Mouse (Mus musculus) embryo, embryonic 10.5 days (tissue): ENCODE results near the gene Inhbc.

Experiments
- DNase-seq: peaks from one replicate; pipeline ENCODE4 v3.0.0-alpha.2; 2015; ENCODE audit warnings: low spot score

Inhbc gene

GRCm38 (mm10) chr10:127351719-127352118 lies 18.5 kb downstream of the Inhbc start:
- no peak for DNase-seq

GRCm38 (mm10) chr10:127351285-127351595 lies 19.0 kb downstream of the Inhbc start:
- no peak for DNase-seq

- DNase-seq: peak; percentile 84
Measured at GRCm38 (mm10) chr10:127350594-127351284, 19.5 kb downstream of the Inhbc start.

GRCm38 (mm10) chr10:127349810-127350209 lies 20.4 kb downstream of the Inhbc start:
- DNase-seq: no peak

- DNase-seq: no peak
Measured at GRCm38 (mm10) chr10:127348957-127349356, 21.3 kb downstream of the Inhbc start.

GRCm38 (mm10) chr10:127346173-127346572 lies 24.1 kb downstream of the Inhbc start:
- DNase-seq: no peak

- no peak for DNase-seq
Measured at GRCm38 (mm10) chr10:127343029-127343428, 27.2 kb downstream of the Inhbc start.

- DNase-seq: peak; percentile 96
Measured at GRCm38 (mm10) chr10:127341891-127342639, 28.2 kb downstream of the Inhbc start, which contains the start of gene Gli1. TSS of gene Gli1 (minus strand) at chr10:127341974.

GRCm38 (mm10) chr10:127341360-127341690 lies 28.9 kb downstream of the Inhbc start:
- DNase-seq: peak; percentile 60

GRCm38 (mm10) chr10:127340577-127341359 lies 29.5 kb downstream of the Inhbc start:
- DNase-seq: peak; percentile 83

GRCm38 (mm10) chr10:127339683-127340576 lies 30.3 kb downstream of the Inhbc start:
- DNase-seq: peak; percentile 84

- peak; percentile 97 for DNase-seq
Measured at GRCm38 (mm10) chr10:127338930-127339682, 31.1 kb downstream of the Inhbc start.

GRCm38 (mm10) chr10:127337536-127338099 lies 32.6 kb downstream of the Inhbc start:
- DNase-seq: no peak

- no peak for DNase-seq
Measured at GRCm38 (mm10) chr10:127336952-127337351, 33.3 kb downstream of the Inhbc start.

GRCm38 (mm10) chr10:127335271-127335670 lies 35.0 kb downstream of the Inhbc start:
- no peak for DNase-seq

- DNase-seq: no peak
Measured at GRCm38 (mm10) chr10:127333152-127333551, 37.1 kb downstream of the Inhbc start.

GRCm38 (mm10) chr10:127332211-127332874 lies 37.9 kb downstream of the Inhbc start:
- peak; percentile 65 for DNase-seq

- DNase-seq: no peak
Measured at GRCm38 (mm10) chr10:127330212-127330611, 40.0 kb downstream of the Inhbc start.

- DNase-seq: no peak
Measured at GRCm38 (mm10) chr10:127327461-127328145, 42.6 kb downstream of the Inhbc start.

GRCm38 (mm10) chr10:127326828-127327227 lies 43.4 kb downstream of the Inhbc start:
- DNase-seq: peak; percentile 21
